Mouse (Mus musculus) neural tube, embryonic 14.5 days (tissue): ENCODE data around the gene Mvb12a. TPM values are rescaled to one million over a fixed set of nuclear protein-coding genes. Genes with fewer than 3 reads are reported as not detected.
"Not testable (repeated sequence)": the region's sequence is repeated elsewhere in the genome, so short reads cannot be mapped to it uniquely, and the experiment has no call there.

Source experiments
- ATAC-seq: fragments of 200-750 bp; cut with Nextera tagmentation; 2 replicates; pipeline ENCODE4 v1.8.0; 2017; ENCODE audit warnings: low read depth, mild to moderate bottlenecking, moderate TSS enrichment, moderate library complexity
- H3K27ac ChIP-seq: fragments of 300-500 bp; sonication (generic); 2 replicates; pipeline ENCODE4 v1.5.1; 2014; ENCODE audit warnings: low read depth, mild to moderate bottlenecking, control low read depth, low read length, moderate library complexity, mixed read lengths
- H3K27me3 ChIP-seq: fragments of 300-500 bp; sonication (generic); 2 replicates; pipeline ENCODE4 v1.6.1; 2014; ENCODE audit warnings: low read length; ENCODE audit not compliant: control insufficient read depth, insufficient read depth
- H3K36me3 ChIP-seq: fragments of 300-500 bp; sonication (generic); 2 replicates; pipeline ENCODE4 v1.6.1; 2014; ENCODE audit warnings: low read length, mixed read lengths; ENCODE audit not compliant: control insufficient read depth, insufficient read depth
- H3K4me1 ChIP-seq: fragments of 300-500 bp; sonication (generic); 2 replicates; pipeline ENCODE4 v1.6.1; 2014; ENCODE audit warnings: low read length; ENCODE audit not compliant: control insufficient read depth, insufficient read depth
- H3K4me2 ChIP-seq: fragments of 300-500 bp; sonication (generic); 2 replicates; pipeline ENCODE4 v1.6.1; 2014; ENCODE audit warnings: mild to moderate bottlenecking, low read depth, low read length, control low read depth
- H3K4me3 ChIP-seq: fragments of 300-500 bp; sonication (generic); 2 replicates; pipeline ENCODE4 v1.5.1; 2014; ENCODE audit warnings: low read depth, low read length, control low read depth, mixed read lengths
- H3K9ac ChIP-seq: fragments of 300-500 bp; sonication (generic); replicated peaks from 2 replicates; pipeline ENCODE4 v1.6.1; 2014; ENCODE audit warnings: low read depth, mild to moderate bottlenecking, control low read depth, low read length, mixed read lengths
- H3K9me3 ChIP-seq: fragments of 300-500 bp; sonication (generic); 2 replicates; pipeline ENCODE4 v1.6.1; 2016; ENCODE audit warnings: low read length; ENCODE audit not compliant: control insufficient read depth
- WGBS: fragments of 180-500 bp; shearing (Covaris S2); extraction: QIAGEN DNeasy Blood & Tissue Kit; methylation state at CpG from one replicate; pipeline ENCODE4 v1.1.7; 2014; 5-methylcytosine and 5-hydroxymethylcytosine counted together
- polyA plus RNA-seq: library from polyadenylated mRNA; unstranded; fragments of >200 nt; fragmentation: Nextera tagmentation; extraction: Ambion mirVana; gene quantifications from 2 replicates; pipeline ENCODE4 v1.2.1, GENCODE M21; 2014

Gene Mvb12a
- polyA plus RNA-seq, 1 experiment from 2014 or later = 69.0 TPM

DNA sequence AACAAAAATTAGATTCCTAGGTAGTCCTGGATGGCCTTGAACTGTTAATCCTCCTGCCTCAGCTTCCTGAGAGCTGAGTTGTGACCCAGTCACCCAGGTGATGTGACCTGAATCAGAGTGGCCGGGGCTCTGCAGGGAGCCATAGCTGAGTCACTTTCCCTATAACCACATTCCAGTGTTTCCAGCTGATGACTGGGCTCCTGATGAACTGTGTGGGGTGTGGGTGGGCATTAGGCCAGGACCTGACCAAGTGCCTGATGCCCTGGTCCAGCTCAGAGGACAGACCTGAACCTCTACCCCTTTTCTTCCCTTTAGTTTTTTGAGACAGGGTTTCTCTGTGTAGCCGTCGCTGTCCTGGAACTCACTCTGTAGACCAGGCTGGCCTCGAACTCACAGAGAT, 37.4 kb upstream of the Mvb12a start:
- H3K36me3 ChIP-seq = no peaks in the 10 kb centered on the region
- ATAC-seq = no peak
- H3K9ac ChIP-seq = no peak overlapping the region
- H3K4me2 ChIP-seq = no peak overlapping the region
- H3K27me3 ChIP-seq = peaks cover 32% of the 10 kb centered on the region
- no peak overlapping the region for H3K27ac ChIP-seq
- H3K4me3 ChIP-seq = no peak overlapping the region
- H3K9me3 ChIP-seq = no peaks in the 10 kb centered on the region
- H3K4me1 ChIP-seq = no peaks in the 10 kb centered on the region
- WGBS = 93% methylated on average over 4 of the region's 4 CpGs

DNA sequence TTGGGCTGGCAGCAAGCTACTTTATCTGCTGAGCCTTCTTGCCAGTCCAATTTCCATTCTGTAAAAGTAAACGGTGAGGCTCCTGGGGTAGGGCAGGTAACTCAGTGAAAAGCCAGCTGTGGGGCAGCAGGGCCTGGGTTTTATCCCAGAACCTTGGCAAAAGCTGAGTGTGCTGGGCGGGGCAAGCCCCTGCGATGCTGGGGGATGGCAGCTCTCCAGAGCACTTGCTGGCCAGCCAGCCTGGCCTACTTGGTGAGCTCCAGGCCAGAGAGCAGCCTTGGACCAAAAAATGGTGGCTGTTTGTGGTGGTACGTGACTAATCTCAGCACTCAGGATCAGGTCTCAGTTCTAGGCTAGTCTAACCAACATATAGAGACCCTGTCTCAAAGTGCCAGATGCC, 36.7 kb upstream of the Mvb12a start:
- no peaks in the 10 kb centered on the region for H3K9me3 ChIP-seq
- H3K9ac ChIP-seq = no peak overlapping the region
- H3K27ac ChIP-seq = no peak overlapping the region
- peaks cover 32% of the 10 kb centered on the region for H3K27me3 ChIP-seq
- no peak overlapping the region for H3K4me3 ChIP-seq
- no peaks in the 10 kb centered on the region for H3K36me3 ChIP-seq
- H3K4me2 ChIP-seq = no peak overlapping the region
- 82% methylated on average over 4 of the region's 4 CpGs for WGBS
- no peaks in the 10 kb centered on the region for H3K4me1 ChIP-seq
- ATAC-seq = no peak

- H3K4me1 ChIP-seq = no peaks in the 10 kb centered on the region
- ATAC-seq = peak; percentile 86
- no peaks in the 10 kb centered on the region for H3K9me3 ChIP-seq
- peak overlapping the region; percentile 35 for H3K4me3 ChIP-seq
- WGBS = 0% methylated on average over 61 of the region's 61 CpGs
- H3K9ac ChIP-seq = 0 out of 2 replicates have a peak overlapping the region, but pooled peaks have one; percentile 37
- no peaks in the 10 kb centered on the region for H3K36me3 ChIP-seq
- no peak overlapping the region for H3K27ac ChIP-seq
- H3K27me3 ChIP-seq = peaks cover 32% of the 10 kb centered on the region
- peak overlapping the region; percentile 47 for H3K4me2 ChIP-seq
Observed at GRCm38 (mm10) chr8:71507589-71508104, 35.1 kb upstream of the Mvb12a start.

DNA sequence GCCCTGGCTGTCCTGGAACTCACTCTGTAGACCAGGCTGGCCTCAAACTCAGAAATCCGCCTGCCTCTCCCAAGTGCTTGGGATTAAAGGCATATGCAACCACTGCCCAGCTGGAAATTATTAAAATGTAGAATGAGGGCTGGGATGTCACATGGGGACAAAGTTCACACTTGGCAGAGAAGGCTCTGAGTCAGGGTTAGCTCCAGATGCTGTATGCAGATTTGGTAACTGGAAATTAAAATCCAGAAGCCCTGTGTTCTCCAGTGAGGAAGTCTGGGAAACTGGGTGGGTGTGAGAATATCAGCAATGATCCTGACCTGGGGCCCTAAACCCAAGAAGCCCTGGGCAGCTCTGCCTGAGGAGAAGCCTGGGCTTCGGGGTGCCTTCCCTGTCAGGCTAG, 33.4 kb upstream of the Mvb12a start:
- peaks cover 32% of the 10 kb centered on the region for H3K27me3 ChIP-seq
- WGBS = 76% methylated on average over 2 of the region's 2 CpGs

GRCm38 (mm10) chr8:71511644-71512043, 31.1 kb upstream of the Mvb12a start, which contains the start of gene Plvap:
Plvap (minus strand) TSS chr8:71511752.
- H3K9ac ChIP-seq = no peak within 1 kb of the TSS

More for the DNA sequence above, 33.4 kb upstream of the Mvb12a start:
- Histone ChIP-seq H3K4me3 (no peak overlapping the region), H3K36me3 (no peaks in the 10 kb centered on the region), H3K27ac (no peak overlapping the region), H3K9ac (no peak overlapping the region), H3K4me2 (no peak overlapping the region), H3K9me3 (no peaks in the 10 kb centered on the region), H3K4me1 (no peaks in the 10 kb centered on the region)
- ATAC-seq = no peak

GRCm38 (mm10) chr8:71513018-71513754, 29.5 kb upstream of the Mvb12a start:
- Histone ChIP-seq H3K4me1 (no peaks in the 10 kb centered on the region), H3K27me3 (peaks cover 7% of the 10 kb centered on the region), H3K4me2 (no peak overlapping the region), H3K9me3 (no peaks in the 10 kb centered on the region), H3K27ac (no peak overlapping the region), H3K36me3 (no peaks in the 10 kb centered on the region), H3K9ac (no peak overlapping the region), H3K4me3 (no peak overlapping the region)
- 65% methylated on average over 12 of the region's 15 CpGs for WGBS
- ATAC-seq = no peak

More at GRCm38 (mm10) chr8:71511644-71512043, 31.1 kb upstream of the Mvb12a start, which contains the start of gene Plvap:
- no peak within 1 kb of the TSS for H3K4me2 ChIP-seq
- no peak for ATAC-seq
- no peaks in the 10 kb centered on the region for H3K4me1 ChIP-seq
- 62% methylated on average over 14 of the region's 14 CpGs for WGBS
- no peaks in the 10 kb centered on the region for H3K36me3 ChIP-seq
- H3K27ac ChIP-seq = no peak within 1 kb of the TSS
- H3K9me3 ChIP-seq = no peaks in the 10 kb centered on the region
- H3K27me3 ChIP-seq = peaks cover 21% of the 10 kb centered on the region
- H3K4me3 ChIP-seq = no peak within 1 kb of the TSS

- WGBS = 74% methylated on average over 5 of the region's 5 CpGs
- Histone ChIP-seq H3K36me3 (no peaks in the 10 kb centered on the region), H3K27ac (no peak overlapping the region), H3K4me1 (no peaks in the 10 kb centered on the region), H3K4me2 (no peak overlapping the region), H3K9me3 (no peaks in the 10 kb centered on the region), H3K4me3 (no peak overlapping the region), H3K27me3 (no peaks in the 10 kb centered on the region), H3K9ac (no peak overlapping the region)
- ATAC-seq = no peak
Observed at GRCm38 (mm10) chr8:71515043-71515442, 27.7 kb upstream of the Mvb12a start.

DNA sequence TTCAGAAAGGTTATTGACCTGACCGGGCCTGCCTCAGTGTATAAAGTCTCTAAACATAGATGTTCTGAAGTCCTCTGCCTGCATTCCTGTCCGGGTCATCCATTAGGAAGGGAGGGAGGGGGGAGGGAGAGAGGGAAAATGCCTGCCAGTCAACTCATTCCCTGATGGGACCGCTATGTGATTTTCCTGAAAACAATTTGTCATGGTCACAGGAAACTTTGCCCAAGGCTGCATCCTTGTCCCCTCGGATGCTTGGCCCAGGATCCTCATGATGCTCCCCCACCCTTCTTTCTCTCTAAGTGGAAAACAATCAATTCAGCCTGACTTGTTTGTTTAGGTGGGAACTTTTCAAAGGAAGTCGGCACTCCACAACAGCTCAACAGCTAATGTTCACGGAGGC, 25.9 kb upstream of the Mvb12a start:
- no peaks in the 10 kb centered on the region for H3K4me1 ChIP-seq
- no peak overlapping the region for H3K27ac ChIP-seq
- H3K9ac ChIP-seq = no peak overlapping the region
- H3K27me3 ChIP-seq = no peaks in the 10 kb centered on the region
- no peaks in the 10 kb centered on the region for H3K36me3 ChIP-seq
- ATAC-seq = no peak
- 15% methylated on average over 6 of the region's 6 CpGs for WGBS
- H3K9me3 ChIP-seq = no peaks in the 10 kb centered on the region
- H3K4me2 ChIP-seq = no peak overlapping the region
- H3K4me3 ChIP-seq = no peak overlapping the region

DNA sequence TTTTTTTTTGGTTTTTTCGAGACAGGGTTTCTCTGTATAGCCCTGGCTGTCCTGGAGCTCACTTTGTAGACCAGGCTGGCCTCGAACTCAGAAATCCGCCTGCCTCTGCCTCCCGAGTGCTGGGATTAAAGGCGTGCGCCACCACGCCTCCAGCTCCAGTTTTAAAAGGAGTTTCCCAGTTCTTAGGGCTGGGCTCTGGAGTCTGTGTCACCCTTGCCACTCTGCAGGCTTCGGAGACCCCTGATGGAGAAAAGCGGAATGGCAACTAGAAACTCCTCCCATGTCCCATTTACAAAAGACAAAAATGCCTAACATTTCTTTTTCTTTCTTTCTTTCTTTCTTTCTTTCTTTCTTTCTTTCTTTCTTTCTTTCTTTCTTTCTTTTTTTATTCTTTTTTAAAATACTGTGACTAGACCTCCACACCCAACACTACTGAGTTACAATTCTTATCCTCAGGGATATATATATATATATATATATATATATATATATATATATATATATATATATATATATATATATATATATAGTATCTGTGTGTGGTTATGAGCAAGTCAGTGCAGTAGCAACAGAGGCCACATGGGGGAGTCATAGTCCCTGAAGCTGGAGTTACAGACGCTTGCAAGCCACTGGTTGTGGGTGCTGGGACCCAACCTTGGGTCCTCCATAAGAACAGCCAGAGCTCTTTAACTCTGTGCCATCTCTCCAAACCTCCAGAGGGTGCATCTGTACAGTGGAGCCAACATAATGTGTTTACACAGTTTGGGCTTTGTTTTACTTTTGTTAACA, 23.5 kb upstream of the Mvb12a start:
- H3K4me3 ChIP-seq, H3K27me3 ChIP-seq, H3K36me3 ChIP-seq, H3K9ac ChIP-seq, H3K9me3 ChIP-seq, H3K4me2 ChIP-seq, H3K27ac ChIP-seq, H3K4me1 ChIP-seq: not testable (repeated sequence)
- ATAC-seq = 0 out of 2 replicates have a peak, but pooled peaks have one; percentile 41
- WGBS = 33% methylated on average over 9 of the region's 10 CpGs
